Mouse (Mus musculus): ENCODE measurements around the gene Srr. TPM values are rescaled to one million over a fixed set of nuclear protein-coding genes. Genes with fewer than 3 reads are reported as not detected.

Gene Srr
- polyA plus RNA-seq, 1 experiment from 2014 or later: 4.4 TPM

GRCm38 (mm10) chr11:74870544-74870943 lies 55.2 kb downstream of the Srr start:
- Histone ChIP-seq H3K27ac (ENCODE audit: low read depth) (no peak overlapping the region), H3K9ac (replicated peaks) (no peak overlapping the region), H3K4me1 (ENCODE audit: insufficient read depth) (0 out of 2 replicates have a peak, but pooled peaks cover 4% of the 10 kb centered on the region), H3K4me3 (ENCODE audit: low read depth, low read length) (no peak overlapping the region), H3K9me3 (ENCODE audit: low read length) (no peaks in the 10 kb centered on the region), H3K4me2 (ENCODE audit: low read depth, low read length) (no peak overlapping the region), H3K27me3 (ENCODE audit: insufficient read depth, low read length) (no peaks in the 10 kb centered on the region), H3K36me3 (replicated peaks; ENCODE audit: insufficient read depth, low read length) (peaks cover 3% of the 10 kb centered on the region; the same call in 1 of the 2 replicates)
- no peak for DNase-seq
- 68% methylated on average over 4 of the region's 4 CpGs for WGBS (ENCODE audit: insufficient replicate concordance)
- no peak for ATAC-seq
- no peak for TF ChIP-seq CTCF (IDR thresholded peaks at IDR 0.05; ENCODE audit: low read depth)
- TF ChIP-seq EP300 (IDR thresholded peaks at IDR 0.05; ENCODE audit: low read depth): no peak

GRCm38 (mm10) chr11:74869603-74870002 lies 56.1 kb downstream of the Srr start:
- H3K36me3 ChIP-seq (replicated peaks; ENCODE audit: insufficient read depth, low read length): peaks cover 3% of the 10 kb centered on the region; the same call in 1 of the 2 replicates
- no peak overlapping the region for H3K9ac ChIP-seq (replicated peaks)
- no peaks in the 10 kb centered on the region for H3K9me3 ChIP-seq (ENCODE audit: low read length)
- H3K4me2 ChIP-seq (ENCODE audit: low read depth, low read length): no peak overlapping the region
- H3K27ac ChIP-seq (ENCODE audit: low read depth): no peak overlapping the region
- ATAC-seq: no peak
- no peaks in the 10 kb centered on the region for H3K27me3 ChIP-seq (ENCODE audit: insufficient read depth, low read length)
- H3K4me3 ChIP-seq (ENCODE audit: low read depth, low read length): no peak overlapping the region
- H3K4me1 ChIP-seq (ENCODE audit: insufficient read depth): 0 out of 2 replicates have a peak, but pooled peaks cover 4% of the 10 kb centered on the region
- TF ChIP-seq CTCF (IDR thresholded peaks at IDR 0.05; ENCODE audit: low read depth) (no peak), EP300 (IDR thresholded peaks at IDR 0.05; ENCODE audit: low read depth) (no peak)
- DNase-seq: no peak
- 78% methylated on average over 6 of the region's 6 CpGs for WGBS (ENCODE audit: insufficient replicate concordance)

- ATAC-seq (no peak), DNase-seq (no peak)
- Histone ChIP-seq H3K27ac (ENCODE audit: low read depth) (no peak overlapping the region), H3K4me2 (ENCODE audit: low read depth, low read length) (no peak overlapping the region), H3K9ac (replicated peaks) (no peak overlapping the region), H3K27me3 (ENCODE audit: insufficient read depth, low read length) (no peaks in the 10 kb centered on the region), H3K4me1 (ENCODE audit: insufficient read depth) (0 out of 2 replicates have a peak, but pooled peaks cover 4% of the 10 kb centered on the region), H3K36me3 (replicated peaks; ENCODE audit: insufficient read depth, low read length) (peaks cover 3% of the 10 kb centered on the region; the same call in 1 of the 2 replicates), H3K9me3 (ENCODE audit: low read length) (no peaks in the 10 kb centered on the region), H3K4me3 (ENCODE audit: low read depth, low read length) (no peak overlapping the region)
- 83% methylated on average over 13 of the region's 13 CpGs for WGBS (ENCODE audit: insufficient replicate concordance)
- TF ChIP-seq EP300 (IDR thresholded peaks at IDR 0.05; ENCODE audit: low read depth): no peak
- no peak for TF ChIP-seq CTCF (IDR thresholded peaks at IDR 0.05; ENCODE audit: low read depth)
Measured at GRCm38 (mm10) chr11:74868046-74868760, 57.5 kb downstream of the Srr start.

GRCm38 (mm10) chr11:74867181-74867580 lies 58.6 kb downstream of the Srr start:
- DNase-seq (no peak), ATAC-seq (no peak)
- peaks cover 3% of the 10 kb centered on the region; the same call in 1 of the 2 replicates for H3K36me3 ChIP-seq (replicated peaks; ENCODE audit: insufficient read depth, low read length)
- no peaks in the 10 kb centered on the region for H3K9me3 ChIP-seq (ENCODE audit: low read length)
- no peak overlapping the region for H3K9ac ChIP-seq (replicated peaks)
- no peaks in the 10 kb centered on the region for H3K27me3 ChIP-seq (ENCODE audit: insufficient read depth, low read length)
- no peak overlapping the region for H3K4me3 ChIP-seq (ENCODE audit: low read depth, low read length)
- 73% methylated on average over 2 of the region's 2 CpGs for WGBS (ENCODE audit: insufficient replicate concordance)
- TF ChIP-seq CTCF (IDR thresholded peaks at IDR 0.05; ENCODE audit: low read depth) (no peak), EP300 (IDR thresholded peaks at IDR 0.05; ENCODE audit: low read depth) (no peak)
- no peak overlapping the region for H3K4me2 ChIP-seq (ENCODE audit: low read depth, low read length)
- 0 out of 2 replicates have a peak, but pooled peaks cover 2% of the 10 kb centered on the region for H3K4me1 ChIP-seq (ENCODE audit: insufficient read depth)
- H3K27ac ChIP-seq (ENCODE audit: low read depth): no peak overlapping the region

- Histone ChIP-seq H3K4me1 (ENCODE audit: insufficient read depth) (no peaks in the 10 kb centered on the region), H3K9ac (replicated peaks) (no peak overlapping the region), H3K36me3 (replicated peaks; ENCODE audit: insufficient read depth, low read length) (peaks cover 3% of the 10 kb centered on the region; the same call in 1 of the 2 replicates), H3K9me3 (ENCODE audit: low read length) (no peaks in the 10 kb centered on the region), H3K27me3 (ENCODE audit: insufficient read depth, low read length) (no peaks in the 10 kb centered on the region), H3K4me2 (ENCODE audit: low read depth, low read length) (no peak overlapping the region), H3K27ac (ENCODE audit: low read depth) (no peak overlapping the region), H3K4me3 (ENCODE audit: low read depth, low read length) (no peak overlapping the region)
- DNase-seq (no peak), ATAC-seq (no peak)
- WGBS (ENCODE audit: insufficient replicate concordance): 87% methylated on average over 4 of the region's 4 CpGs
- TF ChIP-seq EP300 (IDR thresholded peaks at IDR 0.05; ENCODE audit: low read depth): no peak
- no peak for TF ChIP-seq CTCF (IDR thresholded peaks at IDR 0.05; ENCODE audit: low read depth)
Measured at GRCm38 (mm10) chr11:74866640-74867039, 59.1 kb downstream of the Srr start.

GRCm38 (mm10) chr11:74865252-74865651 lies 60.5 kb downstream of the Srr start:
- Histone ChIP-seq H3K4me2 (ENCODE audit: low read depth, low read length) (no peak overlapping the region), H3K9ac (replicated peaks) (no peak overlapping the region), H3K27ac (ENCODE audit: low read depth) (no peak overlapping the region), H3K4me1 (ENCODE audit: insufficient read depth) (no peaks in the 10 kb centered on the region), H3K4me3 (ENCODE audit: low read depth, low read length) (no peak overlapping the region), H3K27me3 (ENCODE audit: insufficient read depth, low read length) (no peaks in the 10 kb centered on the region), H3K9me3 (ENCODE audit: low read length) (no peaks in the 10 kb centered on the region), H3K36me3 (replicated peaks; ENCODE audit: insufficient read depth, low read length) (peaks cover 3% of the 10 kb centered on the region; the same call in 1 of the 2 replicates)
- ATAC-seq (no peak), DNase-seq (no peak)
- TF ChIP-seq EP300 (IDR thresholded peaks at IDR 0.05; ENCODE audit: low read depth) (no peak), CTCF (IDR thresholded peaks at IDR 0.05; ENCODE audit: low read depth) (no peak)
- WGBS (ENCODE audit: insufficient replicate concordance): 87% methylated on average over 8 of the region's 9 CpGs
